Mouse (Mus musculus) liver, postnatal 0 days (tissue): ENCODE measurements at regions not wholly inside any gene's neighbourhood (a gene's known extent, or its start where the extent isn't known, plus 50 kb on each side); places are given as distances from the start of the nearest gene placed in this dataset.

Source experiments
- ATAC-seq: fragments of 200-750 bp; cut with Nextera tagmentation; 2 replicates; pipeline ENCODE4 v1.8.0; 2017; ENCODE audit warnings: mild to moderate bottlenecking, moderate library complexity
- DNase-seq: peaks from one replicate; pipeline ENCODE4 v3.0.0-alpha.2; 2016
- H3K27ac ChIP-seq: fragments of 300-500 bp; sonication (generic); 2 replicates; pipeline ENCODE4 v1.5.1; 2014; ENCODE audit warnings: antibody characterized with exemption, moderate library complexity, mild to moderate bottlenecking, low read depth
- H3K27me3 ChIP-seq: fragments of 300-500 bp; sonication (generic); 2 replicates; pipeline ENCODE4 v1.6.1; 2014; ENCODE audit warnings: low read length, control low read depth, mixed read lengths; ENCODE audit not compliant: insufficient read depth
- H3K36me3 ChIP-seq: fragments of 300-500 bp; sonication (generic); replicated peaks from 2 replicates; pipeline ENCODE4 v1.6.1; 2014; ENCODE audit warnings: mild to moderate bottlenecking, control low read depth, low read length, moderate library complexity, mixed read lengths; ENCODE audit not compliant: insufficient read depth
- H3K4me1 ChIP-seq: fragments of 300-500 bp; sonication (generic); 2 replicates; pipeline ENCODE4 v1.6.1; 2014; ENCODE audit warnings: antibody characterized with exemption, mild to moderate bottlenecking, control low read depth; ENCODE audit not compliant: insufficient read depth
- H3K4me2 ChIP-seq: fragments of 300-500 bp; sonication (generic); 2 replicates; pipeline ENCODE4 v1.6.1; 2014; ENCODE audit warnings: low read depth, mild to moderate bottlenecking, low read length, moderate library complexity, mixed read lengths
- H3K4me3 ChIP-seq: fragments of 300-500 bp; sonication (generic); 2 replicates; pipeline ENCODE4 v1.5.1; 2014; ENCODE audit warnings: low read depth, low read length
- H3K9ac ChIP-seq: fragments of 300-500 bp; sonication (generic); replicated peaks from 2 replicates; pipeline ENCODE4 v1.6.1; 2014; ENCODE audit warnings: mild to moderate bottlenecking, moderate library complexity
- H3K9me3 ChIP-seq: fragments of 300-500 bp; sonication (generic); 2 replicates; pipeline ENCODE4 v1.6.1; 2016; ENCODE audit warnings: mild to moderate bottlenecking, control low read depth, low read length, mixed read lengths
- CTCF ChIP-seq: sonication (generic); IDR thresholded peaks from 2 replicates; pipeline ENCODE4 v1.5.1; 2016; ENCODE audit warnings: antibody characterized with exemption, low read depth
- EP300 ChIP-seq: IDR thresholded peaks from 2 replicates; pipeline ENCODE4 v1.6.1; 2016; ENCODE audit warnings: antibody characterized with exemption, low read depth, mild to moderate bottlenecking
- WGBS: fragments of 180-500 bp; shearing (Covaris S2); extraction: QIAGEN DNeasy Blood & Tissue Kit; methylation state at CpG from one replicate; pipeline ENCODE4 v1.1.7; 2014; ENCODE audit not compliant: insufficient replicate concordance; 5-methylcytosine and 5-hydroxymethylcytosine counted together

GRCm38 (mm10) chr13:46364202-46364912, 53.9 kb upstream of the Rbm24 start:
- Histone ChIP-seq H3K9ac (no peak overlapping the region), H3K27ac (no peak overlapping the region), H3K27me3 (no peaks in the 10 kb centered on the region), H3K9me3 (no peaks in the 10 kb centered on the region), H3K4me1 (no peaks in the 10 kb centered on the region), H3K36me3 (no peaks in the 10 kb centered on the region), H3K4me2 (no peak overlapping the region), H3K4me3 (no peak overlapping the region)
- TF ChIP-seq EP300 = no peak
- no peak for TF ChIP-seq CTCF
- no peak for ATAC-seq
- DNase-seq = no peak
- 66% methylated on average over 7 of the region's 7 CpGs for WGBS

GRCm38 (mm10) chr13:46365292-46365691, 52.9 kb upstream of the Rbm24 start:
- TF ChIP-seq CTCF (no peak), EP300 (no peak)
- DNase-seq (no peak), ATAC-seq (no peak)
- Histone ChIP-seq H3K9ac (no peak overlapping the region), H3K27me3 (no peaks in the 10 kb centered on the region), H3K9me3 (no peaks in the 10 kb centered on the region), H3K4me1 (no peaks in the 10 kb centered on the region), H3K4me2 (no peak overlapping the region), H3K4me3 (no peak overlapping the region), H3K36me3 (no peaks in the 10 kb centered on the region), H3K27ac (no peak overlapping the region)
- 80% methylated on average over 2 of the region's 2 CpGs for whole genome bisulfite sequencing
